Mouse (Mus musculus): ENCODE measurements around the gene Rnf126. TPM values are rescaled to one million over a fixed set of nuclear protein-coding genes. Genes with fewer than 3 reads are reported as not detected.

Rnf126 gene
- polyA plus RNA-seq, 1 experiment from 2014 or later, result 65.1 TPM

DNA sequence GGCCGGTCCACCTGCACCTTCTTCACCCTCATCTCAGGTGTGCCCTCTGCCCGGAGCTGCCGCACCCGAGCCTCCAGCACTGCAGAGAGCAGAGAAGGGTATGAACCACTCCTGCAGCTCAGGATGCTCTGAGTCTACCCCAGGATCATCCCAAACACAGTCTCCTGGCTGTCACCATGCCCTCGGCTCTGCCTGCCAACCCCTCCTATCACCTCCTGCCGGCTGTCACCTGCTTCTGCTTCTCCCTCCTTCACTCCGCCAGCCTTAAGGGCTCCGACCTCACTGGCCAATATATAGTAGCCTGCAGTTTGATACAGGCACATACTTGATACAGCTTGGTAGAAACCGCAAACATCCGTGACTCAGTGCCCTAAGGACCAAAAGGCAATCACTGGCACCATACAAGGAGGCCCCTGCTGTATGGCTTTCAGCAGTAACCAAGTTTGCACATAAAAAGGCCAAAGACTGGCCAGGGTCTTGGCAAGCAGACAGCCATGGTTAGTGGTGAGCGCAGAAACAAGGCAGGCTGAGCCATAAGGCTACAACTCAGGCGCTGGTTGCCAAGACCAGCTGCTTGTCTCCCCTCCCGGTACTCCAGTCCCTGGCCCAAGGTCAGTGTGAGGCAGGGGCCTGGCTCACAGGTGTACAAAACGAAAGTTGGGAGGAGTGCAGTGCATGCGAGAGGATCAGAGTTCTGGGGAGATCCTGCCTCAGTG, 22.9 kb downstream of the Rnf126 start:
- ATAC-seq (replicated peaks; ENCODE audit: insufficient number of reproducible peaks, low FRiP score, low TSS enrichment, low read depth), result no peak
- Histone ChIP-seq H3K27ac (replicated peaks; ENCODE audit: low read depth, low read length) (no peak overlapping the region), H3K4me2 (ENCODE audit: low read depth, low read length) (no peak overlapping the region), H3K9ac (replicated peaks; ENCODE audit: low read length) (no peak overlapping the region), H3K4me3 (ENCODE audit: low read depth, low read length) (no peak overlapping the region), H3K9me3 (replicated peaks; ENCODE audit: control insufficient read depth, low read length) (peaks cover 4% of the 10 kb centered on the region), H3K27me3 (ENCODE audit: control insufficient read depth, insufficient read depth, low read length) (no peaks in the 10 kb centered on the region), H3K36me3 (replicated peaks; ENCODE audit: control insufficient read depth, insufficient read depth, low read depth, low read length) (peaks cover 30% of the 10 kb centered on the region), H3K4me1 (ENCODE audit: control insufficient read depth, insufficient read depth, low read length) (peaks cover 4% of the 10 kb centered on the region)
- WGBS, result 92% methylated on average over 15 of the region's 15 CpGs
- no peak for DNase-seq (ENCODE audit: low spot score)

DNA sequence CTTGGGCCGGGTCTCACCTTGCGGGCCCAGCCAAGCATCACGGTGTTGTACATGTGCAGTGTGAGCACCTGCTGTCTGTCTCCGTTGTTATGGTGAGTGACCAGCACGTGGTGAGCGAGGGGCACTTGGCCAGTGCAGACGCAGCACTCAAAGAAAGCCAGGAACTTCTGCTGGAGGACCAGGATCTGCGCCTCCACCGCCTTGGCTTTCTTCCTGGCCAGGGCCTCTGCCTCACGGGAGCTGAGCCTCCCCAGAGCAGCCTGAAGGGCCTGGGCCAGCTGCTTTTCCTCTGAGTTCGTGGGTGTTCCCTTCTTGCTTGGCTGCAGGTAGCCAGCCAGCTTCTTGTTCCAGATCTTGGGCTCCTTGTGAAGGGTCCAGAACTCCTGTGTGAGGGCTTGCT, 23.6 kb downstream of the Rnf126 start:
- Histone ChIP-seq H3K27ac (replicated peaks; ENCODE audit: low read depth, low read length) (no peak overlapping the region), H3K4me2 (ENCODE audit: low read depth, low read length) (no peak overlapping the region), H3K9me3 (replicated peaks; ENCODE audit: control insufficient read depth, low read length) (peaks cover 9% of the 10 kb centered on the region), H3K9ac (replicated peaks; ENCODE audit: low read length) (no peak overlapping the region), H3K4me1 (ENCODE audit: control insufficient read depth, insufficient read depth, low read length) (peaks cover 4% of the 10 kb centered on the region), H3K36me3 (replicated peaks; ENCODE audit: control insufficient read depth, insufficient read depth, low read depth, low read length) (peaks cover 37% of the 10 kb centered on the region), H3K27me3 (ENCODE audit: control insufficient read depth, insufficient read depth, low read length) (no peaks in the 10 kb centered on the region), H3K4me3 (ENCODE audit: low read depth, low read length) (no peak overlapping the region)
- WGBS, result 91% methylated on average over 11 of the region's 11 CpGs
- no peak for ATAC-seq (replicated peaks; ENCODE audit: insufficient number of reproducible peaks, low FRiP score, low TSS enrichment, low read depth)
- no peak for DNase-seq (ENCODE audit: low spot score)

DNA sequence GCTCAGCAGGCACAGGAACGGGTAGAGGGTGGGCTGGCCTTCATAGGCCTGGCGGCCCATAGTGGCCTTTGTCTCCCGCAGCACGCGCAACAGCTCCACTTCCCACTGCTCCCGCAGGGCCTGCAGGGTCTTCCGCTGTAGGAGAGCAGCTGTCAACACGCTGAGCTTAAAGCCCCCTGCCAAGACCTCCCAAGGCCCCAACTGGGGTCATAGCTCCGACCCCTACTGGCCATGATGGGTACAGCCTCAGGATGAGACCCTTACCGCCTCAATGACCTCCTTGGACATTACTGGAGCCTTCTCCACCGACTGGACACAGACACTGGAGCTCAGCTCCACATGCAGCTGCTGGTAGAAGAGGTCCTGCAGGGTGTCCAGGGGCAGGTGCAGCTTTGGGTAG, 25.9 kb downstream of the Rnf126 start:
- peaks cover 55% of the 10 kb centered on the region for H3K36me3 ChIP-seq (replicated peaks; ENCODE audit: control insufficient read depth, insufficient read depth, low read depth, low read length)
- H3K27ac ChIP-seq (replicated peaks; ENCODE audit: low read depth, low read length), result no peak overlapping the region
- H3K4me1 ChIP-seq (ENCODE audit: control insufficient read depth, insufficient read depth, low read length), result peaks cover 4% of the 10 kb centered on the region
- H3K4me2 ChIP-seq (ENCODE audit: low read depth, low read length), result no peak overlapping the region
- DNase-seq (ENCODE audit: low spot score) (no peak), ATAC-seq (replicated peaks; ENCODE audit: insufficient number of reproducible peaks, low FRiP score, low TSS enrichment, low read depth) (no peak)
- peaks cover 9% of the 10 kb centered on the region for H3K9me3 ChIP-seq (replicated peaks; ENCODE audit: control insufficient read depth, low read length)
- H3K4me3 ChIP-seq (ENCODE audit: low read depth, low read length), result no peak overlapping the region
- no peak overlapping the region for H3K9ac ChIP-seq (replicated peaks; ENCODE audit: low read length)
- 69% methylated on average over 11 of the region's 11 CpGs for WGBS
- no peaks in the 10 kb centered on the region; the same call in 1 of the 2 replicates for H3K27me3 ChIP-seq (ENCODE audit: control insufficient read depth, insufficient read depth, low read length)

DNA sequence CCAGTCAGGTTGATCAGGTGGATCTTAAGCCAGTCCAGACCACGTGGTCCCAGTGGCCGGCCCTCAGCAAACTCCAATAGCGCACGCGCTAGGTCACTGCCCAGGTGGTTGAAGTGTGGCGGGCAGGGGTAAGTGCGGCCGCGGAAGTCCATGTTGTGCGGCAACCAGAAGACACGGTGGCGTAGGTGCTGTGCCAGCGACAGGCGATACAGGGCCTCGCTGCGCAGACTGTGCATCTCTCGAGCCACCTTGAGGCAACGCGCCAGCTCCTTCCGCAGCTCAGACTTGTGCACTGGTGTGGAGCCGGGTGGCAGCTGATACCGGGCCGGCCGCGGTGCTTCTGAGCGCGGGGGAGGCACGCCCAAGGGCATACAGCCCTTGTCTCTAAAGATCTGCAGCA, 27.5 kb downstream of the Rnf126 start:
- WGBS, result 97% methylated on average over 28 of the region's 28 CpGs
- H3K9me3 ChIP-seq (replicated peaks; ENCODE audit: control insufficient read depth, low read length), result peaks cover 9% of the 10 kb centered on the region

DNA sequence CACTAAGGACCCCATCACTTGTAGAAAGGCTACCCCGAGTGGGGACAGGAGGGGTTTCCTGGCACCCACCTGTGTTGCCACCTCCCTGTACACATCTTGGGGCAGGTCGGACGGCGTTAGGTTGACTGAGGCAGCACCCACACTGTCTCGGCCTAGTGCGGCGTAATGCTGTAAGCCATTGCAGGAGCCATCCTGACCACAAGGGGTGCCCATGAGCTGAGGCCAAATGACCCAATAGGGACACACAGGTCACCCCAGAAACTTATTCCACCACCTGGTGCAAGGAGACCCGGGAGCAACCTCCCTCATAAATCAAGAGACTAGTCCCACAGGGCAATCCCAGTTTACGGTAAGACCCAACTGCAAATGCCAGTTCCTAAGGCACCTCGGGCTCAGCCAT, 28.5 kb downstream of the Rnf126 start:
- no peak overlapping the region for H3K9ac ChIP-seq (replicated peaks; ENCODE audit: low read length)
- no peak overlapping the region for H3K27ac ChIP-seq (replicated peaks; ENCODE audit: low read depth, low read length)
- WGBS, result 88% methylated on average over 10 of the region's 10 CpGs
- H3K27me3 ChIP-seq (ENCODE audit: control insufficient read depth, insufficient read depth, low read length), result peaks cover 5% of the 10 kb centered on the region; the same call in 1 of the 2 replicates
- H3K4me2 ChIP-seq (ENCODE audit: low read depth, low read length), result no peak overlapping the region
- no peak overlapping the region for H3K4me3 ChIP-seq (ENCODE audit: low read depth, low read length)
- ATAC-seq (replicated peaks; ENCODE audit: insufficient number of reproducible peaks, low FRiP score, low TSS enrichment, low read depth), result no peak
- H3K9me3 ChIP-seq (replicated peaks; ENCODE audit: control insufficient read depth, low read length), result peaks cover 9% of the 10 kb centered on the region
- H3K4me1 ChIP-seq (ENCODE audit: control insufficient read depth, insufficient read depth, low read length), result no peaks in the 10 kb centered on the region
- no peak for DNase-seq (ENCODE audit: low spot score)
- peaks cover 55% of the 10 kb centered on the region for H3K36me3 ChIP-seq (replicated peaks; ENCODE audit: control insufficient read depth, insufficient read depth, low read depth, low read length)

More for the DNA sequence above, 27.5 kb downstream of the Rnf126 start:
- Histone ChIP-seq H3K4me3 (ENCODE audit: low read depth, low read length) (no peak overlapping the region), H3K4me1 (ENCODE audit: control insufficient read depth, insufficient read depth, low read length) (no peaks in the 10 kb centered on the region), H3K27me3 (ENCODE audit: control insufficient read depth, insufficient read depth, low read length) (peaks cover 5% of the 10 kb centered on the region; the same call in 1 of the 2 replicates), H3K9ac (replicated peaks; ENCODE audit: low read length) (no peak overlapping the region), H3K4me2 (ENCODE audit: low read depth, low read length) (no peak overlapping the region), H3K27ac (replicated peaks; ENCODE audit: low read depth, low read length) (no peak overlapping the region), H3K36me3 (replicated peaks; ENCODE audit: control insufficient read depth, insufficient read depth, low read depth, low read length) (peaks cover 55% of the 10 kb centered on the region)
- ATAC-seq (replicated peaks; ENCODE audit: insufficient number of reproducible peaks, low FRiP score, low TSS enrichment, low read depth), result no peak
- no peak for DNase-seq (ENCODE audit: low spot score)

DNA sequence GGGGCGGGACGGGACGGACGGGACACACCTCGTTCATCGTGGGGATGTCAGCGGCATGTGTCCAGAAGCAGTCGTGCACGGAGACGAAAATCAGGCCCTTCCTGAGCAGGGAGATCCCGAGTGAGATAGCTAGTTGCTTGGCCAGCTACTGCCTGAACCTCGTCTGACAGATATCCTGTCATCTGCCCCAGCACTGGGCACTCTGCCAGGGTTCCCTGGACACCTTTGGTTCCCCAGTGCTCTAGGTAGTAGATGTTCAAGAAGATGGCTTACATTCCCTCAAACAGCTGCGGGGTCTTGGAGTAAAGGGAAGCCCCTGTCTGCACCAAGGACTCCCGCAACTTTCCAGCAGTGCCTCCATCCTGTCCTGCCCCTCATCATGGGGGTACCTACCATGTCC, 30.0 kb downstream of the Rnf126 start:
- H3K9me3 ChIP-seq (replicated peaks; ENCODE audit: control insufficient read depth, low read length), result peaks cover 9% of the 10 kb centered on the region
- no peak overlapping the region for H3K4me3 ChIP-seq (ENCODE audit: low read depth, low read length)
- 94% methylated on average over 14 of the region's 14 CpGs for WGBS
- ATAC-seq (replicated peaks; ENCODE audit: insufficient number of reproducible peaks, low FRiP score, low TSS enrichment, low read depth) (no peak), DNase-seq (ENCODE audit: low spot score) (no peak)
- no peak overlapping the region for H3K27ac ChIP-seq (replicated peaks; ENCODE audit: low read depth, low read length)
- H3K9ac ChIP-seq (replicated peaks; ENCODE audit: low read length), result no peak overlapping the region
- H3K4me2 ChIP-seq (ENCODE audit: low read depth, low read length), result no peak overlapping the region
- peaks cover 50% of the 10 kb centered on the region for H3K36me3 ChIP-seq (replicated peaks; ENCODE audit: control insufficient read depth, insufficient read depth, low read depth, low read length)
- peaks cover 5% of the 10 kb centered on the region; the same call in 1 of the 2 replicates for H3K27me3 ChIP-seq (ENCODE audit: control insufficient read depth, insufficient read depth, low read length)
- H3K4me1 ChIP-seq (ENCODE audit: control insufficient read depth, insufficient read depth, low read length), result no peaks in the 10 kb centered on the region

DNA sequence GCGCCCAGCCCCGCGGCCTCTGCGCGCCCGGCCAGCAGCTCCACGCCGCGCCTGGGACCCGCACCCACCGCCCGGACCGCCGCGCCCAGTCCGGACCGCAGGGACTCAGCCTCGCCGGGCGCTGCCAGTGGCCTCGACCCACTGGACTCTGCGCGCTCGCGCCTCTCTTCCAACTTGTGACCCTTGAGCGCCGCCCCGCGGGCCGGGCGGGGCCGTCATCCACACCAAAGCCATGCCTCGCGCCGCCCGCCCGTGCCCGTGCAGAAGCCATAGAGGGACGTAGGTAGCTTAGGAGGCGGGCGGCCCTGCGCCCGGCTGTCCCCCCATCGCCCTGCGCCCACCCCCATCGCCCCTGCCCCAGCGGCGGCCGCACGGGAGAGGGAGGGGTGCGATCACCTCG, 31.4 kb downstream of the Rnf126 start:
- H3K4me3 ChIP-seq (ENCODE audit: low read depth, low read length), result no peak overlapping the region
- peaks cover 9% of the 10 kb centered on the region for H3K9me3 ChIP-seq (replicated peaks; ENCODE audit: control insufficient read depth, low read length)
- H3K9ac ChIP-seq (replicated peaks; ENCODE audit: low read length), result no peak overlapping the region
- no peak overlapping the region for H3K27ac ChIP-seq (replicated peaks; ENCODE audit: low read depth, low read length)
- peaks cover 5% of the 10 kb centered on the region; the same call in 1 of the 2 replicates for H3K27me3 ChIP-seq (ENCODE audit: control insufficient read depth, insufficient read depth, low read length)
- H3K4me1 ChIP-seq (ENCODE audit: control insufficient read depth, insufficient read depth, low read length), result no peaks in the 10 kb centered on the region
- no peak for DNase-seq (ENCODE audit: low spot score)
- no peak for ATAC-seq (replicated peaks; ENCODE audit: insufficient number of reproducible peaks, low FRiP score, low TSS enrichment, low read depth)
- peak overlapping the region; percentile 13; the same call in 1 of the 2 replicates for H3K4me2 ChIP-seq (ENCODE audit: low read depth, low read length)
- peaks cover 39% of the 10 kb centered on the region for H3K36me3 ChIP-seq (replicated peaks; ENCODE audit: control insufficient read depth, insufficient read depth, low read depth, low read length)
- WGBS, result 17% methylated on average over 26 of the region's 52 CpGs

DNA sequence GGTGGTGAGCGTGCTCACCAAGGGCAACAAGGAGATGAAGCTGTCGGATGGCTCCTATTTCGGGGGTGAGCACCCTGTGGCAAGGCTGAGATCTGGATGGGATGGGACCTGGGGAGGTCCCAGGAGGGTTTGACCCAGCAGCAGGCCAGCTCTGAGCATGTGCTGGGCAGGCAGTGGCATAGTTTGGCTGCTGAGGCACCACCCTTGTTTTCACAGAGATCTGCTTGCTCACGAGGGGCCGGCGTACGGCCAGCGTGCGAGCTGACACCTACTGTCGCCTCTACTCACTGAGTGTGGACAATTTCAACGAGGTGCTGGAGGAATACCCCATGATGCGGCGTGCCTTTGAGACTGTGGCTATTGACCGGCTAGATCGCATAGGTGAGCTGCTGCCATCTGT, 32.9 kb downstream of the Rnf126 start:
- no peak for DNase-seq (ENCODE audit: low spot score)
- Histone ChIP-seq H3K4me1 (ENCODE audit: control insufficient read depth, insufficient read depth, low read length) (no peaks in the 10 kb centered on the region), H3K4me2 (ENCODE audit: low read depth, low read length) (no peak overlapping the region), H3K4me3 (ENCODE audit: low read depth, low read length) (no peak overlapping the region), H3K27ac (replicated peaks; ENCODE audit: low read depth, low read length) (no peak overlapping the region), H3K27me3 (ENCODE audit: control insufficient read depth, insufficient read depth, low read length) (peaks cover 5% of the 10 kb centered on the region; the same call in 1 of the 2 replicates), H3K36me3 (replicated peaks; ENCODE audit: control insufficient read depth, insufficient read depth, low read depth, low read length) (peaks cover 25% of the 10 kb centered on the region), H3K9me3 (replicated peaks; ENCODE audit: control insufficient read depth, low read length) (peaks cover 6% of the 10 kb centered on the region), H3K9ac (replicated peaks; ENCODE audit: low read length) (no peak overlapping the region)
- 96% methylated on average over 15 of the region's 15 CpGs for WGBS
- no peak for ATAC-seq (replicated peaks; ENCODE audit: insufficient number of reproducible peaks, low FRiP score, low TSS enrichment, low read depth)

Data from embryonic facial prominence, embryonic 11.5 days (tissue).